Mouse (Mus musculus): ENCODE measurements at regions not wholly inside any gene's neighbourhood (a gene's known extent, or its start where the extent isn't known, plus 50 kb on each side); places are given as distances from the start of the nearest gene placed in this dataset.

DNA sequence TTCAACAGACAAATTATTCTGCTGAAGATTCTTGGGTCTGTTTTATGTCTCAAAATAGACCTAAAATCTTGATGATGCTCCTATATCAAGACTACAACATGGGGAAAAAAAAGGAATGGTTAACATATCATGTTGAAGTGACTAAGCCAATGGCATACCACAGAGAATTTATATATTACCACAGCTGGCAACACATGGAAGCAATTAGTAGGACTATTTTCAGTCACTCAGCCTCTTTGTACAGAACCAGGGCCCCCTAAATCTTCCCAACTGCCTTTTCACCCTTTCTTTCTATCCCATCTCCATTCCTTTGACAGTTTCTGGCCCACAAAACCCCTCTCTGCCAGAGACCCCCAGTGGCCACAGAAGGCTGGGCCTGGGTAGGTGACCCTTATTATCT is 206.2 kb upstream of the Atp11b start:
- DNase-seq (ENCODE audit: low spot score) (no peak), ATAC-seq (no peak)
- H3K27ac ChIP-seq, result no peak overlapping the region
- no peak overlapping the region for H3K4me3 ChIP-seq (ENCODE audit: low read length)
- H3K36me3 ChIP-seq (ENCODE audit: insufficient read depth, low read length), result no peaks in the 10 kb centered on the region
- no peaks in the 10 kb centered on the region for H3K4me1 ChIP-seq (ENCODE audit: insufficient read depth, low read length)
- TF ChIP-seq CTCF (IDR thresholded peaks at IDR 0.05; ENCODE audit: low read depth), result no peak
- no peaks in the 10 kb centered on the region for H3K9me3 ChIP-seq (ENCODE audit: low read length)
- H3K27me3 ChIP-seq (ENCODE audit: insufficient read depth, low read length), result no peaks in the 10 kb centered on the region
- H3K9ac ChIP-seq (replicated peaks; ENCODE audit: low read length), result no peak overlapping the region
- no peak overlapping the region for H3K4me2 ChIP-seq (ENCODE audit: low read depth, low read length)

DNA sequence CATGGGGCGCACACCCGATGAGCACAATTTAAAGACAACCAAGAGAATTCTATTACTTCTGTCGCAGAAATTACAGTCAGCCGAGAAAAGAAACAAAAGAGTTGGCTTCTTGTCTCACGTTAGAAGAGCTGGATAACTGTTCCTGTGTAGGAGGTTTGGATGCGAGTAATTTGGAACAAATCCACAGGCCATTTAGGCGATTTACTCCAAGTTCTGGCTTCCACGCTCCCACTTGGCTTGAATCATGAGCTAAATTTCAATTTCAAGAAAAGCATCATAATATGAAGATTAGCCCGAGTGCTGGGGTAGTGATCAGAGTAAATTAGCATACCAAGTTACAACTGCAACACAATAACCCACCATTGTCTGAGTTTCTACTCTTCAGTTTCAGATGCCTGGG is 202.1 kb upstream of the Atp11b start:
- DNase-seq (ENCODE audit: low spot score) (no peak), ATAC-seq (no peak)
- TF ChIP-seq CTCF (IDR thresholded peaks at IDR 0.05; ENCODE audit: low read depth), result no peak
- H3K9ac ChIP-seq (replicated peaks; ENCODE audit: low read length), result no peak overlapping the region
- H3K4me2 ChIP-seq (ENCODE audit: low read depth, low read length), result no peak overlapping the region
- no peaks in the 10 kb centered on the region for H3K4me1 ChIP-seq (ENCODE audit: insufficient read depth, low read length)
- H3K4me3 ChIP-seq (ENCODE audit: low read length), result no peak overlapping the region
- H3K9me3 ChIP-seq (ENCODE audit: low read length), result no peaks in the 10 kb centered on the region
- H3K27me3 ChIP-seq (ENCODE audit: insufficient read depth, low read length), result no peaks in the 10 kb centered on the region
- WGBS, result 58% methylated on average over 9 of the region's 9 CpGs
- no peaks in the 10 kb centered on the region for H3K36me3 ChIP-seq (ENCODE audit: insufficient read depth, low read length)
- no peak overlapping the region for H3K27ac ChIP-seq

DNA sequence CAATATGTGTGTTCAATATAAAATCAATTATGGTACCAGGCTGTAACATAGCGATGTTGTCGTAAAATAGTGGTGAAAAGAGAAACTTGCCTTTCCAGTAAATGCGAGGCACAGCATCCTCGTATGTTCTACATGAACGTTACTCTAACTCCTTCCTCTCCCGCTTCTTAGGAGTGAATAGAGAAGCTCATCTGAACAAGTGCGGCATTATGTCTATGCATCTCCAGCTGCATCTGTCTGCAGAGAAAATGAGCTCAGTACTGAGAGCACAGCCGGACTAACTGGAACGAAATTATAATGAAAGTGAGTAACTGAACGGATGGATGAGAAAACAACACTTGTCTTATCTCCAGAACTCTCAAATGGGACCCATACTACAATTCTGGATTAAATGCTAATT is 193.5 kb upstream of the Atp11b start:
- WGBS, result 73% methylated on average over 10 of the region's 10 CpGs

DNA sequence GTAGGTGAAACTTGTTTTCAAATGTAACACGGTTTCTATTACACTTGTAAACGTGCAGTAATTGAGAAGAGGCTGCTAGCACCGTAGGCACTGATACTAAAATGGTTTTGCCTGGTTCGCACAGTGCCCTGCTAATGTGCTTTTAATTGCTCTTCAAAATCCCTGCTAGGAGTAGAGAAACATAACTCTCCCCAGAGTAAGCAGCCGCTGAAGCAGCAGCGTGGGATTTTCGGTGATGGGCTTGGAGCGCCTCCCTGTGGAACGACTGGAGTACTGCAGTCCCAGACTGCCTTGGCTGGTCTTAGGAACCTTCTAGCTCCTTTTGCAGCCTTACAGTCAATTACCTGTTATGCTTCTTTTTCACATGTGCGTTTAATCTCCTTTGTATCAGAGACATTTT is 179.5 kb upstream of the Atp11b start:
- 10% methylated on average over 10 of the region's 10 CpGs for WGBS

More for the DNA sequence above, 193.5 kb upstream of the Atp11b start:
- no peaks in the 10 kb centered on the region for H3K4me1 ChIP-seq (ENCODE audit: insufficient read depth, low read length)
- DNase-seq (ENCODE audit: low spot score), result no peak
- H3K4me2 ChIP-seq (ENCODE audit: low read depth, low read length), result no peak overlapping the region
- H3K27me3 ChIP-seq (ENCODE audit: insufficient read depth, low read length), result no peaks in the 10 kb centered on the region
- no peak overlapping the region for H3K4me3 ChIP-seq (ENCODE audit: low read length)
- no peak overlapping the region for H3K27ac ChIP-seq
- no peaks in the 10 kb centered on the region for H3K9me3 ChIP-seq (ENCODE audit: low read length)
- no peak overlapping the region for H3K9ac ChIP-seq (replicated peaks; ENCODE audit: low read length)
- ATAC-seq, result no peak
- no peak for TF ChIP-seq CTCF (IDR thresholded peaks at IDR 0.05; ENCODE audit: low read depth)
- H3K36me3 ChIP-seq (ENCODE audit: insufficient read depth, low read length), result no peaks in the 10 kb centered on the region

More for the DNA sequence above, 179.5 kb upstream of the Atp11b start:
- H3K9ac ChIP-seq (replicated peaks; ENCODE audit: low read length), result no peak overlapping the region
- H3K4me1 ChIP-seq (ENCODE audit: insufficient read depth, low read length), result no peaks in the 10 kb centered on the region
- no peak overlapping the region for H3K4me3 ChIP-seq (ENCODE audit: low read length)
- no peak overlapping the region for H3K27ac ChIP-seq
- peak; percentile 93 for TF ChIP-seq CTCF (IDR thresholded peaks at IDR 0.05; ENCODE audit: low read depth)
- no peak overlapping the region for H3K4me2 ChIP-seq (ENCODE audit: low read depth, low read length)
- DNase-seq (ENCODE audit: low spot score) (peak; percentile 85), ATAC-seq (peak; percentile 88)
- H3K27me3 ChIP-seq (ENCODE audit: insufficient read depth, low read length), result no peaks in the 10 kb centered on the region
- H3K9me3 ChIP-seq (ENCODE audit: low read length), result no peaks in the 10 kb centered on the region
- H3K36me3 ChIP-seq (ENCODE audit: insufficient read depth, low read length), result no peaks in the 10 kb centered on the region

Small RNA genes lying in the stretch of these regions (microRNA-seq; reads per million reads assigned to microRNA genes)
- gene Gm25442, result 0 reads per million in 2 experiments

All from hindbrain, postnatal 0 days (tissue).